Mouse (Mus musculus) G1E (cell line): Measurements from ENCODE around the gene Impdh1. TPM values are rescaled to one million over a fixed set of nuclear protein-coding genes. Genes with fewer than 3 reads are reported as not detected.

Source experiments
- ATAC-seq: 2 replicates; pipeline ENCODE4 v1.8.0; 2016; ENCODE audit warnings: mild to moderate bottlenecking; ENCODE audit not compliant: insufficient number of reproducible peaks, poor library complexity, low FRiP score, severe bottlenecking; ENCODE audit errors: extremely low read depth
- DNase-seq: peaks from one replicate; pipeline ENCODE4 v3.0.0; 2012; ENCODE audit warnings: low spot score
- H3K27me3 ChIP-seq: 2 replicates; pipeline ENCODE4 v1.6.1; 2012; ENCODE audit warnings: mild to moderate bottlenecking, low read length, inconsistent platforms; ENCODE audit not compliant: insufficient read depth
- H3K36me3 ChIP-seq: replicated peaks from 2 replicates; pipeline ENCODE3; 2012; ENCODE audit warnings: mild to moderate bottlenecking, inconsistent platforms
- H3K4me1 ChIP-seq: 2 replicates; pipeline ENCODE4 v1.6.1; 2012; ENCODE audit warnings: low read depth, low read length, inconsistent platforms, mixed read lengths; ENCODE audit not compliant: insufficient read depth
- H3K4me3 ChIP-seq: 2 replicates; pipeline ENCODE4 v1.5.1; 2012; ENCODE audit warnings: low read depth, mild to moderate bottlenecking, inconsistent platforms, low read length, moderate library complexity, mixed read lengths
- H3K9me3 ChIP-seq: replicated peaks from 2 replicates; pipeline ENCODE4 v1.6.1; 2012; ENCODE audit warnings: inconsistent platforms
- CTCF ChIP-seq: IDR thresholded peaks from 2 replicates; pipeline ENCODE4 v1.5.1; 2012; ENCODE audit warnings: low read depth, low read length, inconsistent platforms, mixed read lengths
- GATA1 ChIP-seq: IDR thresholded peaks from 2 replicates; pipeline ENCODE4 v1.6.1; 2012; ENCODE audit warnings: borderline replicate concordance, low read length, inconsistent platforms, mixed read lengths
- GATA2 ChIP-seq: IDR thresholded peaks from 2 replicates; pipeline ENCODE4 v1.6.1; 2012; ENCODE audit warnings: low read depth, low read length, inconsistent platforms, borderline replicate concordance
- POLR2AphosphoS5 ChIP-seq: IDR thresholded peaks from 2 replicates; pipeline ENCODE4 v1.6.1; 2012; ENCODE audit warnings: low read depth, low read length, inconsistent platforms; ENCODE audit not compliant: insufficient replicate concordance
- TAL1 ChIP-seq: conservative IDR thresholded peaks from 2 replicates; pipeline ENCODE4 v1.6.1; 2012; ENCODE audit warnings: low read depth, low read length, inconsistent platforms, mixed read lengths
- polyA plus RNA-seq: library from polyadenylated mRNA; stranded (reverse); fragments of >175 nt; gene quantifications from 2 replicates; pipeline ENCODE4 v1.2.3, GENCODE M21; 2012
- total RNA-seq, 2 experiments: library from RNA; stranded (forward) in 1 of 2; stranded (reverse) in 1 of 2; fragments of 200-1000 nt in 1 of 2; fragments of >200 nt in 1 of 2; fragmentation: Nextera tagmentation in 1 of 2; gene quantifications; 2 replicates each; pipeline ENCODE4 v1.2.3; 2014 to 2017

The Impdh1 gene
- total and polyA plus RNA-seq, 3 experiments, result 2.6 to 40.6 (median 7.2) TPM

DNA sequence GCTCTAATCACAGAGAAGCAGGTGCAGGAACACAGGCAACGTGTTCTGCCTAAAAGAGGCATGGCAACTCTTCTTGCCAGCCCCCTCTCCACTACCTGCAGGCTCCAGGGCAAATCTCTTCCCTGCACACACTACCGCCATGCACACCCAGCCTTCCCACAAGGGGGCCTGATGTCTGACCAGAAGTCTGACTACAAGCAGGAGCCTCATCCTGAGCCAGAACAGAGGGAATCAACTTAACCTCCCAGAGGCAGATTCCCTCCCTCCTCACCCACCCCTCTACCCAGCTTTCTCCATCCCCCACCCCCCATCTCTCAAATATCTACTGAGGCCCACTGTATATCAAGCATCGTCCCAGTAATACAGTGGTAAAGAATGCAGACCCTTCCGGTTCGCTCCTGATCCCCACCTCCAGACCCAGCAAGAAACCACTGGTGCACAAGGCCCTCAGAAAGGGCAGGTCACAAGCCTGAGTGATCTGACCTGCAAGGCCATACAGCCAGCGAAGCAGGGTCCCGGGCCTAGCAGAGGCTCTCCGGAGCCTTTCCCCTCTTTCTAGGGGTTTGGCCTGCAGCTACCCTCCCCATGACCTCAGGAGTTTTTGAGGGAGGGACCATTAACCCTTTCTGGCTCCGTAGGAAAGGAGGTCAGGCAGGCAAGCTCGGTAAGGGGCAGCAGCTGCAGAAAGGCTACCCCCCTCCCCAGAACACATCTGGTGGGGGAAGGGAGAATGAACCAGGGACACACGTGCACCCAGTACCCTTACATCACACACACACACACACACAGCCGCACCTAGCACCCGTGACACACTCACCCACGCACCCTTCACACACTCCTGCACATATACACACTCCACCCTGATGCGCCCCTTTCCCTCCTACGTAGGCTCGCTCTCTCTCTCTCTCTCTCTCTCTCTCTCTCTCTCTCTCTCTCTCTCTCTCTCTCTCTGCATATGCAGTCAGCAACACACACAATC, 38.0 kb downstream of the Impdh1 start:
- Histone ChIP-seq H3K27me3 (peaks cover 58% of the 10 kb centered on the region), H3K4me1 (no peaks in the 10 kb centered on the region; the same call in 1 of the 2 replicates), H3K4me3 (no peak overlapping the region), H3K36me3 (no peaks in the 10 kb centered on the region), H3K9me3 (no peaks in the 10 kb centered on the region; the same call in 1 of the 2 replicates)
- ATAC-seq (no peak), DNase-seq (no peak)
- TF ChIP-seq POLR2AphosphoS5 (no peak), GATA2 (no peak), GATA1 (no peak), TAL1 (no peak), CTCF (no peak)

GRCm38 (mm10) chr6:29175113-29175512, 41.1 kb downstream of the Impdh1 start:
- TF ChIP-seq CTCF (no peak), POLR2AphosphoS5 (no peak), TAL1 (no peak), GATA1 (no peak), GATA2 (no peak)
- H3K4me3 ChIP-seq, result no peak overlapping the region
- H3K9me3 ChIP-seq, result peaks cover 11% of the 10 kb centered on the region
- ATAC-seq (no peak), DNase-seq (no peak)
- no peaks in the 10 kb centered on the region for H3K36me3 ChIP-seq
- no peaks in the 10 kb centered on the region; the same call in 1 of the 2 replicates for H3K4me1 ChIP-seq
- H3K27me3 ChIP-seq, result peaks cover 64% of the 10 kb centered on the region

DNA sequence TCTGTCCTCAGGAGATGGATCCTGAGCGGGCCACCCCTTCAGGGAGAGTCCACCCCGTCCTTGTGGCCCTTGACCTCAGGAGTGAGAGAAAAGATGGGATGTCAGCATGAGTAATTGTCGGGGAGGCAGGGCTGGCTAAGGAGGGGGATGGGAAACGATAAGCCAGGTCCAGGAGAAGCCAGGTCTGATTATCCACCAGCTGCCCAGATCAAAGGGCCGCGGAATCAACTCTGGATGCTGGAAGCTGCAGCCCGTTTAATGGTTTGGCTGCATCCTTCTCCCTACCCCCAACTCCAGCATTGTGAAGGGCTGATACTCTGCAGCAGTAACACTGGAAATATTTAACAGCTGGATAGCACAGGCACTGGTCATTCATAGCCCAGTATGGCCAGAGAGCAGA, 41.8 kb downstream of the Impdh1 start:
- DNase-seq (no peak), ATAC-seq (no peak)
- H3K4me1 ChIP-seq, result no peaks in the 10 kb centered on the region; the same call in 1 of the 2 replicates
- TF ChIP-seq CTCF (no peak), GATA2 (no peak), TAL1 (no peak), GATA1 (no peak), POLR2AphosphoS5 (no peak)
- H3K9me3 ChIP-seq, result peaks cover 12% of the 10 kb centered on the region
- no peaks in the 10 kb centered on the region for H3K36me3 ChIP-seq
- H3K4me3 ChIP-seq, result no peak overlapping the region
- H3K27me3 ChIP-seq, result peaks cover 69% of the 10 kb centered on the region

- ATAC-seq, result no peak
- peaks cover 12% of the 10 kb centered on the region for H3K9me3 ChIP-seq
- H3K4me3 ChIP-seq, result no peak overlapping the region
- H3K36me3 ChIP-seq, result no peaks in the 10 kb centered on the region
- TF ChIP-seq GATA1 (no peak), TAL1 (no peak), CTCF (no peak), GATA2 (no peak), POLR2AphosphoS5 (no peak)
- no peak for DNase-seq
- H3K27me3 ChIP-seq, result peaks cover 65% of the 10 kb centered on the region
- H3K4me1 ChIP-seq, result no peaks in the 10 kb centered on the region
These were observed 45.2 kb downstream of the Impdh1 start for GRCm38 (mm10) chr6:29170952-29171388.

- no peaks in the 10 kb centered on the region for H3K36me3 ChIP-seq
- H3K27me3 ChIP-seq, result peaks cover 64% of the 10 kb centered on the region
- H3K4me3 ChIP-seq, result no peak overlapping the region
- peaks cover 12% of the 10 kb centered on the region for H3K9me3 ChIP-seq
- ATAC-seq (no peak), DNase-seq (no peak)
- 0 out of 2 replicates have a peak, but pooled peaks cover under 1% of the 10 kb centered on the region for H3K4me1 ChIP-seq
- TF ChIP-seq TAL1 (no peak), GATA1 (no peak), POLR2AphosphoS5 (no peak), CTCF (no peak), GATA2 (no peak)
These were observed 45.9 kb downstream of the Impdh1 start for GRCm38 (mm10) chr6:29170063-29170921.

DNA sequence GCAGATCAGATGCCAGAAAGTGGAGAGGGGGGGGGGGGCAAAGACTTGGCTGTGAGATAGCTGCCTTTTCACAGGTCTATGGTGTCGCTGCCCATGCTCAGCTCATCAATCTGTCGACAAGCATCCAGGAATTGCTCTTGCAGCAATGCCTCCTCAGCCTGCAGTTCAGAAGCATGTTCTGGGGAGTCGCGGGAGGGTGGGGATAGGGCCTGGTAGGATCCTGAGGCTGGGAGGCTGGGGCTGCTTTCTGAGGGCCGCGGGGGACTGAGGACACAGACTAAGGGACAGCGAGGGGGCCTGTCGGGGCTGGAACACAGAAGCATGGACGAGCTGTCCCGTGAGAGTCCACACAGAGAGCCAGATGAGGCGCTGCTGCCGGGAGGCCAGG, 46.5 kb downstream of the Impdh1 start:
- H3K9me3 ChIP-seq, result peaks cover 12% of the 10 kb centered on the region
- DNase-seq, result no peak
- H3K36me3 ChIP-seq, result no peaks in the 10 kb centered on the region
- no peak for ATAC-seq
- peaks cover 61% of the 10 kb centered on the region for H3K27me3 ChIP-seq
- no peak overlapping the region for H3K4me3 ChIP-seq
- TF ChIP-seq TAL1, result no peak
- no peak for TF ChIP-seq GATA1
- TF ChIP-seq POLR2AphosphoS5, result no peak
- no peak for TF ChIP-seq CTCF
- no peak for TF ChIP-seq GATA2
- H3K4me1 ChIP-seq, result 0 out of 2 replicates have a peak, but pooled peaks cover 4% of the 10 kb centered on the region
